Mouse (Mus musculus) kidney, postnatal 0 days (tissue): ENCODE results near the gene Myh10. TPM values are rescaled to one million over a fixed set of nuclear protein-coding genes. Genes with fewer than 3 reads are reported as not detected.

Experiments
- ATAC-seq: fragments of 200-750 bp; cut with Nextera tagmentation; replicated peaks from 2 replicates; pipeline ENCODE4 v1.8.0; 2017; ENCODE audit warnings: low read depth, moderate number of reproducible peaks, moderate TSS enrichment, moderate library complexity; ENCODE audit not compliant: low FRiP score
- DNase-seq: peaks from one replicate; pipeline ENCODE4 v3.0.0-alpha.2; 2016; ENCODE audit warnings: low spot score
- H3K27ac ChIP-seq: fragments of 300-500 bp; sonication (generic); 2 replicates; pipeline ENCODE4 v1.5.1; 2014; ENCODE audit warnings: mild to moderate bottlenecking
- H3K27me3 ChIP-seq: fragments of 300-500 bp; sonication (generic); 2 replicates; pipeline ENCODE4 v1.6.1; 2014; ENCODE audit warnings: low read length, mixed read lengths; ENCODE audit not compliant: insufficient read depth
- H3K36me3 ChIP-seq: fragments of 300-500 bp; sonication (generic); 2 replicates; pipeline ENCODE4 v1.6.1; 2014; ENCODE audit warnings: low read length, mixed read lengths; ENCODE audit not compliant: insufficient read depth
- H3K4me1 ChIP-seq: fragments of 300-500 bp; sonication (generic); replicated peaks from 2 replicates; pipeline ENCODE4 v1.6.1; 2014; ENCODE audit warnings: antibody characterized with exemption, low read length, mixed read lengths; ENCODE audit not compliant: insufficient read depth
- H3K4me2 ChIP-seq: fragments of 300-500 bp; sonication (generic); 2 replicates; pipeline ENCODE4 v1.6.1; 2014; ENCODE audit warnings: mild to moderate bottlenecking, low read length, moderate library complexity, mixed read lengths
- H3K4me3 ChIP-seq: fragments of 300-500 bp; sonication (generic); replicated peaks from 2 replicates; pipeline ENCODE4 v1.5.1; 2014; ENCODE audit warnings: low read depth, low read length
- H3K9ac ChIP-seq: fragments of 300-500 bp; sonication (generic); 2 replicates; pipeline ENCODE4 v1.6.1; 2014; ENCODE audit warnings: low read depth, low read length
- H3K9me3 ChIP-seq: fragments of 300-500 bp; sonication (generic); replicated peaks from 2 replicates; pipeline ENCODE4 v1.6.1; 2016; ENCODE audit warnings: low read length, inconsistent platforms, mixed read lengths
- CTCF ChIP-seq: IDR thresholded peaks from 2 replicates; pipeline ENCODE4 v1.5.1; 2016; ENCODE audit warnings: antibody characterized with exemption, low read depth, mild to moderate bottlenecking, moderate library complexity
- WGBS: fragments of 180-500 bp; shearing (Covaris S2); extraction: QIAGEN DNeasy Blood & Tissue Kit; methylation state at CpG from one replicate; pipeline ENCODE4 v1.1.7; 2014; 5-methylcytosine and 5-hydroxymethylcytosine counted together
- polyA plus RNA-seq: library from polyadenylated mRNA; unstranded; fragments of >200 nt; fragmentation: Nextera tagmentation; extraction: Ambion mirVana; gene quantifications from 2 replicates; pipeline ENCODE4 v1.2.1, GENCODE M21; 2015

The Myh10 gene
- polyA plus RNA-seq, 1 experiment from 2014 or later, result 83.8 TPM

- H3K4me1 ChIP-seq, result 0 out of 2 replicates have a peak, but pooled peaks cover 2% of the 10 kb centered on the region
- no peak overlapping the region for H3K4me2 ChIP-seq
- no peaks in the 10 kb centered on the region for H3K9me3 ChIP-seq
- ATAC-seq (no peak), DNase-seq (no peak)
- WGBS, result 96% methylated on average over 1 of the region's 1 CpGs
- H3K27ac ChIP-seq, result no peak overlapping the region
- no peak overlapping the region for H3K9ac ChIP-seq
- H3K27me3 ChIP-seq, result no peaks in the 10 kb centered on the region
- H3K36me3 ChIP-seq, result peaks cover 46% of the 10 kb centered on the region
- TF ChIP-seq CTCF, result no peak
- H3K4me3 ChIP-seq, result no peak overlapping the region
Observed at GRCm38 (mm10) chr11:68704258-68704657, 12.9 kb downstream of the Myh10 start.

- H3K27ac ChIP-seq, result no peak overlapping the region
- 0 out of 2 replicates have a peak, but pooled peaks cover 2% of the 10 kb centered on the region for H3K4me1 ChIP-seq
- H3K9ac ChIP-seq, result no peak overlapping the region
- TF ChIP-seq CTCF, result no peak
- DNase-seq (no peak), ATAC-seq (no peak)
- H3K36me3 ChIP-seq, result peaks cover 40% of the 10 kb centered on the region
- H3K4me3 ChIP-seq, result no peak overlapping the region
- no peaks in the 10 kb centered on the region for H3K27me3 ChIP-seq
- no peak overlapping the region for H3K4me2 ChIP-seq
- 88% methylated on average over 2 of the region's 2 CpGs for WGBS
- no peaks in the 10 kb centered on the region for H3K9me3 ChIP-seq
Observed at GRCm38 (mm10) chr11:68704847-68705246, 13.5 kb downstream of the Myh10 start.

GRCm38 (mm10) chr11:68706524-68707429 lies 15.4 kb downstream of the Myh10 start:
- H3K4me1 ChIP-seq, result 0 out of 2 replicates have a peak, but pooled peaks cover 2% of the 10 kb centered on the region
- WGBS, result 58% methylated on average over 9 of the region's 9 CpGs
- ATAC-seq (no peak), DNase-seq (no peak)
- TF ChIP-seq CTCF, result no peak
- 0 out of 2 replicates have a peak overlapping the region, but pooled peaks have one; percentile 4 for H3K27ac ChIP-seq
- no peaks in the 10 kb centered on the region for H3K9me3 ChIP-seq
- no peak overlapping the region for H3K4me3 ChIP-seq
- no peaks in the 10 kb centered on the region for H3K27me3 ChIP-seq
- no peak overlapping the region for H3K9ac ChIP-seq
- H3K36me3 ChIP-seq, result peaks cover 24% of the 10 kb centered on the region
- no peak overlapping the region for H3K4me2 ChIP-seq

GRCm38 (mm10) chr11:68707881-68708582 lies 16.7 kb downstream of the Myh10 start:
- Histone ChIP-seq H3K27ac (no peak overlapping the region), H3K9ac (no peak overlapping the region), H3K36me3 (peaks cover 13% of the 10 kb centered on the region), H3K9me3 (no peaks in the 10 kb centered on the region), H3K4me2 (no peak overlapping the region), H3K4me3 (no peak overlapping the region), H3K4me1 (0 out of 2 replicates have a peak, but pooled peaks cover 2% of the 10 kb centered on the region), H3K27me3 (no peaks in the 10 kb centered on the region)
- DNase-seq (no peak), ATAC-seq (no peak)
- TF ChIP-seq CTCF, result no peak
- WGBS, result 71% methylated on average over 5 of the region's 5 CpGs

GRCm38 (mm10) chr11:68716167-68716566 lies 24.8 kb downstream of the Myh10 start:
- Histone ChIP-seq H3K4me3 (no peak overlapping the region), H3K4me2 (no peak overlapping the region), H3K27ac (no peak overlapping the region), H3K27me3 (no peaks in the 10 kb centered on the region), H3K9me3 (no peaks in the 10 kb centered on the region), H3K4me1 (peaks cover 7% of the 10 kb centered on the region; the same call in 1 of the 2 replicates), H3K9ac (no peak overlapping the region), H3K36me3 (0 out of 2 replicates have a peak, but pooled peaks cover 9% of the 10 kb centered on the region)
- TF ChIP-seq CTCF, result no peak
- ATAC-seq (no peak), DNase-seq (no peak)
- WGBS, result 79% methylated on average over 4 of the region's 4 CpGs

DNA sequence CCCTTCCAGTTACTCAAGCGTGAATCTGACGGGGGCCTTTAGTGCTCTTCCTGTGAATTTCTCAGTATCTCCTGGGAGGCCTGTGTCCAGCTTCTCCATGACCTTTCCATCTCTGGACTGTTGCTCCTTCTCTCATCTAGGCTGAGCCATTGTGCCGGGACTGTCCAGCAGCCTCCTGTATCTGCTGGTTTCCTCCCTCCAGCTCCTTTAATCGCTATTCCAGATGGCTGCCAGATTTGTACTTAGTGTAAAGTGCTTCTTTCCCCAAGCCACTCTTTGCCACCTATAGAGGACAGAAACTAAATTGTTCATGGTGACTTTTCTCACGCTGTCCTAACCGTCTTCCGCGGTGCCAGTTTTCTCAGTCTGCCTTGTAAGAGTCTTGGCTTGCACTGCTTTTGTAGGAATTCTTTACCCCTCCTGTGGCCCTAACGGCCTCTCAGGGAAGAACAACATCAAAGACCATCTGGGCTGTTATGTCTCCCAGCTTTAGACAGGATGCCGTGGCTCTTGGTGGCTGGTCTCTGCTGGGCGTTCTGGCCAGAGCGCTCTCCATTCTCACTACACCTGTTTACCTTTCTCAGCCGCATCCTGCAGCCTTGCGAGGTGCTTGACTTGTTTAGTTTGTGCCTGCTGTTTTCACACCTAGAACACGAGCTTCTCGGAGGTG lies 25.9 kb downstream of the Myh10 start:
- peak; percentile 66 for DNase-seq
- WGBS, result 45% methylated on average over 16 of the region's 16 CpGs
- Histone ChIP-seq H3K4me2 (no peak overlapping the region), H3K9me3 (no peaks in the 10 kb centered on the region), H3K9ac (no peak overlapping the region), H3K27me3 (no peaks in the 10 kb centered on the region), H3K4me1 (peaks cover 7% of the 10 kb centered on the region; the same call in 1 of the 2 replicates), H3K4me3 (no peak overlapping the region), H3K27ac (0 out of 2 replicates have a peak overlapping the region, but pooled peaks have one; percentile 19), H3K36me3 (peaks cover 13% of the 10 kb centered on the region; the same call in 1 of the 2 replicates)
- TF ChIP-seq CTCF, result no peak
- no peak for ATAC-seq
